Mouse (Mus musculus) liver, adult 2 months (tissue): ENCODE results near the gene Pars2. TPM values are rescaled to one million over a fixed set of nuclear protein-coding genes. Genes with fewer than 3 reads are reported as not detected.

ENCODE experiments used
- DNase-seq: peaks from one replicate; pipeline ENCODE4 v3.0.0-alpha.2; 2011; ENCODE audit warnings: low read depth, low spot score; ENCODE audit errors: extremely low read depth
- H3K27ac ChIP-seq: fragments of 200-500 bp; replicated peaks from 2 replicates; pipeline ENCODE4 v1.5.1; 2012; ENCODE audit warnings: low read depth, mild to moderate bottlenecking, control low read depth, inconsistent platforms, low read length; ENCODE audit not compliant: insufficient read depth
- H3K27me3 ChIP-seq: fragments of 200-500 bp; 2 replicates; pipeline ENCODE4 v1.6.1; 2012; ENCODE audit warnings: mild to moderate bottlenecking, moderate library complexity, low read length, inconsistent platforms; ENCODE audit not compliant: control insufficient read depth, insufficient read depth
- H3K36me3 ChIP-seq: fragments of 200-500 bp; 2 replicates; pipeline ENCODE4 v1.6.1; 2012; ENCODE audit warnings: low read length, inconsistent platforms; ENCODE audit not compliant: control insufficient read depth, insufficient read depth
- H3K4me1 ChIP-seq: fragments of 200-500 bp; 2 replicates; pipeline ENCODE4 v1.6.1; 2011; ENCODE audit warnings: low read length; ENCODE audit not compliant: control insufficient read depth, insufficient read depth
- H3K4me3 ChIP-seq: fragments of 200-500 bp; 2 replicates; pipeline ENCODE4 v1.5.1; 2011; ENCODE audit warnings: low read depth, mild to moderate bottlenecking, control low read depth, low read length, moderate library complexity; ENCODE audit not compliant: insufficient read depth
- H3K79me2 ChIP-seq: fragments of 200-500 bp; 2 replicates; pipeline ENCODE4 v1.6.1; 2012; ENCODE audit warnings: inconsistent platforms, mild to moderate bottlenecking, low read length, moderate library complexity; ENCODE audit not compliant: control insufficient read depth, insufficient read depth
- H3K9ac ChIP-seq: fragments of 200-500 bp; 2 replicates; pipeline ENCODE4 v1.6.1; 2012; ENCODE audit warnings: low read depth, mild to moderate bottlenecking, control low read depth, inconsistent platforms, low read length
- CTCF ChIP-seq: fragments of 200-500 bp; IDR thresholded peaks from 2 replicates; pipeline ENCODE4 v1.5.1; 2011; ENCODE audit warnings: low read depth, low read length, control low read depth
- POLR2A ChIP-seq: fragments of 200-500 bp; IDR thresholded peaks from 2 replicates; pipeline ENCODE4 v1.6.1; 2011; ENCODE audit warnings: low read length, control low read depth; ENCODE audit not compliant: insufficient read depth; ENCODE audit errors: extremely low read depth
- WGBS: fragments of 180-500 bp; shearing (Covaris S2); methylation state at CpG from one replicate; pipeline ENCODE4 v1.1.7; 2018; 5-methylcytosine and 5-hydroxymethylcytosine counted together
- polyA plus RNA-seq: library from polyadenylated mRNA; depleted of rRNA; stranded (reverse); fragments of >200 nt; gene quantifications from 2 replicates; pipeline ENCODE4 v1.2.3, GENCODE M21; 2012; rRNA removed
- total RNA-seq: library from RNA; depleted of rRNA; stranded (reverse); fragments of >200 nt; gene quantifications from 2 replicates; pipeline ENCODE4 v1.2.3, GENCODE M21; 2014; rRNA removed

Gene Pars2
- total RNA-seq (2.5 and 4.6 TPM in 2 replicates), polyA plus RNA-seq (4.1 and 5.4 TPM in 2 replicates)

GRCm38 (mm10) chr4:106650833-106651527, at the start of gene Pars2:
TSS of gene Pars2 (plus strand) at chr4:106651069.
- no peaks in the 10 kb centered on the region for H3K27me3 ChIP-seq
- WGBS = 4% methylated on average over 40 of the region's 40 CpGs
- H3K79me2 ChIP-seq = no peaks in the 10 kb centered on the region
- peaks cover 6% of the 10 kb centered on the region; the same call in 1 of the 2 replicates for H3K4me1 ChIP-seq
- peak within 1 kb of the TSS; percentile 82 for H3K9ac ChIP-seq
- peak; percentile 90 for DNase-seq
- no peaks in the 10 kb centered on the region for H3K36me3 ChIP-seq
- H3K4me3 ChIP-seq = peak within 1 kb of the TSS; percentile 98
- TF ChIP-seq CTCF = no peak
- 0 out of 2 replicates have a peak, but pooled peaks have one; percentile 46 for TF ChIP-seq POLR2A
- no peak within 1 kb of the TSS for H3K27ac ChIP-seq

GRCm38 (mm10) chr4:106606639-106607554, 44.0 kb upstream of the Pars2 start:
- 52% methylated on average over 18 of the region's 18 CpGs for WGBS
- Histone ChIP-seq H3K9ac (no peak overlapping the region), H3K36me3 (no peaks in the 10 kb centered on the region), H3K27me3 (no peaks in the 10 kb centered on the region), H3K4me3 (no peak overlapping the region), H3K79me2 (no peaks in the 10 kb centered on the region), H3K27ac (no peak overlapping the region), H3K4me1 (no peaks in the 10 kb centered on the region)
- DNase-seq = no peak
- no peak for TF ChIP-seq POLR2A
- no peak for TF ChIP-seq CTCF

- H3K4me3 ChIP-seq = no peak overlapping the region
- H3K27ac ChIP-seq = no peak overlapping the region
- no peaks in the 10 kb centered on the region for H3K27me3 ChIP-seq
- WGBS = 68% methylated on average over 1 of the region's 1 CpGs
- no peaks in the 10 kb centered on the region for H3K79me2 ChIP-seq
- no peak for TF ChIP-seq CTCF
- no peak for TF ChIP-seq POLR2A
- no peaks in the 10 kb centered on the region for H3K36me3 ChIP-seq
- no peak for DNase-seq
- H3K4me1 ChIP-seq = no peaks in the 10 kb centered on the region
- H3K9ac ChIP-seq = no peak overlapping the region
These were observed 43.0 kb upstream of the Pars2 start for GRCm38 (mm10) chr4:106607905-106608304.

GRCm38 (mm10) chr4:106613105-106613504, 37.8 kb upstream of the Pars2 start:
- no peak for TF ChIP-seq CTCF
- no peak for TF ChIP-seq POLR2A
- no peak overlapping the region for H3K4me3 ChIP-seq

GRCm38 (mm10) chr4:106613560-106613959, 37.3 kb upstream of the Pars2 start:
- H3K27ac ChIP-seq = no peak overlapping the region
- 60% methylated on average over 3 of the region's 3 CpGs for WGBS
- H3K36me3 ChIP-seq = no peaks in the 10 kb centered on the region
- peaks cover 2% of the 10 kb centered on the region; the same call in 1 of the 2 replicates for H3K27me3 ChIP-seq
- H3K4me1 ChIP-seq = no peaks in the 10 kb centered on the region
- DNase-seq = no peak
- no peak overlapping the region for H3K9ac ChIP-seq
- H3K79me2 ChIP-seq = no peaks in the 10 kb centered on the region
- TF ChIP-seq CTCF (no peak), POLR2A (no peak)
- H3K4me3 ChIP-seq = no peak overlapping the region

More at GRCm38 (mm10) chr4:106613105-106613504, 37.8 kb upstream of the Pars2 start:
- Histone ChIP-seq H3K9ac (no peak overlapping the region), H3K27me3 (peaks cover 2% of the 10 kb centered on the region; the same call in 1 of the 2 replicates), H3K36me3 (no peaks in the 10 kb centered on the region), H3K79me2 (no peaks in the 10 kb centered on the region), H3K27ac (no peak overlapping the region), H3K4me1 (no peaks in the 10 kb centered on the region)
- whole genome bisulfite sequencing = 83% methylated on average over 8 of the region's 8 CpGs
- DNase-seq = no peak
